Mouse (Mus musculus): ENCODE measurements at regions not wholly inside any gene's neighbourhood (a gene's known extent, or its start where the extent isn't known, plus 50 kb on each side); places are given as distances from the start of the nearest gene placed in this dataset.
"Not testable (repeated sequence)": the region's sequence is repeated elsewhere in the genome, so short reads cannot be mapped to it uniquely, and the experiment has no call there.

DNA sequence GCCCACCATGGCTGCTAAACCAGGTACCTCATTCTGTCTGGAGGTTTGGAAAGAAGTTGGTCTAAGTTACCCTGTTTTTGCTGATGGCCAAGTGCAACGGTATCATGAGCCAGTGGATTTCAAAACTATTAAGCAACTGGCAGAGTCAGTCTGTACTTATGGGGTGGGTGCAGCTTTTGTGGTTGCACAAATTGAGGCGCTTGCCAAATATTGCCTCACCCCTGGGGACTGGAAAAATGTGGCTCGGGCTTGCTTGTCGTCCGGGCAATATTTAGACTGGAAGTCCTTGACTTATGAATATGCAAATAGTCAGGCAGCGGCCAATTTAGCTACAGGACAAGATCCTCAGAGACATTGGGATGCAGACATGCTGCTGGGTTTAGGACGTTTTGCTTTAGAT lies 110.2 kb downstream of the Olfr164 start:
- intact Hi-C loops (cut with DNase I), result loop anchor here (5.0 kb wide), 1 partner anchor 101 kb away; no protein-coding TSS in a partner anchor
- DNase-seq, result no peak

DNA sequence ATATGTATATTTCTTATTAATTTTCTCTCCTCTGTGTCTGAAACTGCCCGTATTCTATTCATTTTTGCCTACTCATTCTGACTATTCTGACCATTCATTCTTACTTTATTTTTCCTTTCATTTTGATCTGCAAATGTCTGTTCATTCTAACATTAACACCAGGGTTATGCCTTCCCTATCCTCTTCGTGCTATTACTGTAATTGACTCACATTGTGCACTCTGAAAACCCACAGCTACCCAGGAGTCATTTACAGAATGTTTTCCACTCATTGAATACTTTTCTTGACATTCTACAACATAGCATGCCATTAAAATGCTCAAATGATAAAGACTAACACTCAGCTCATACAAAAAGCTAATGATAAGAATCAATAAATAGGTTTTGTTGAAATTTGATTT lies 112.9 kb downstream of the Olfr164 start:
- DNase-seq, result no peak
- intact Hi-C loops (cut with DNase I), result loop anchor here (5.0 kb wide), 1 partner anchor 99 kb away; no protein-coding TSS in a partner anchor

DNA sequence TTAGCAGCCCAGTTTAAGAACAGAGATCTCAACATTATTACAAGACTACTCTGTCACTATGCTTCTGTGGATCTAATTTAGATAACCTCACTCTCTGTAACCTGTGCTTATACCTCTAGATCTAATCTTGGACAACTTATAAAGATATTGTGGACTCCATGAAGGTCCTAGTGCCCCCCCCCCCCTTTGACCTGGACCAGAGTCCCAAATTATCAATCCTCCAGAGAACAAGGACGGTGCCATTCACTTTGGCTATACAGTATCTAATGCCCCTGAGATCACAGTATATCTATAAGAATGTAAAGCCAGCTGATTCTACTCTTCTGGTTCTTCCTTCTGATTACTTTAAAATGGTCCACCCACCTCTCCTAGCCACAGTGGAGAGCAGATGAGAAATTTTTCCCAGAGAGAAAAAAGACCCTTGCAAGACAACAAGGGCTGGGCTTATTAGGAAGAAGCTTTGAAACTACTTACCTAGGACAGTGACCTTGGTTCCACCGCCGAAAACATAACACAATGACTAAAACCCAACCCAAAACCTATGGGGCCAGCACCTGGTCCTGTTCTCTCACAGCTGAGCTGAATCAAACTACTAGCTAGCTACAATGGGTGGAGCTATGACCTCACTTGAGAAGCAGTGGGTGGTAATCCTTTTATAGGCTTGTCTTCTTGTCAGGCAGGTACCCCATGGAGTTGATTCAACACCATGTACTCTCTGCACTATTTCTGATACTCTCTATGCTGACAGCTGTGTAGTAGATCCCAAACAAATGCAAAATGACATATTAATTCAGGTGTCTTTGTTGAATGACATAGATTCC lies 113.9 kb downstream of the Olfr164 start:
- intact Hi-C loops (cut with DNase I), result loop anchor here (5.0 kb wide), 1 partner anchor 98 kb away; no protein-coding TSS in a partner anchor
- no peak for DNase-seq

DNA sequence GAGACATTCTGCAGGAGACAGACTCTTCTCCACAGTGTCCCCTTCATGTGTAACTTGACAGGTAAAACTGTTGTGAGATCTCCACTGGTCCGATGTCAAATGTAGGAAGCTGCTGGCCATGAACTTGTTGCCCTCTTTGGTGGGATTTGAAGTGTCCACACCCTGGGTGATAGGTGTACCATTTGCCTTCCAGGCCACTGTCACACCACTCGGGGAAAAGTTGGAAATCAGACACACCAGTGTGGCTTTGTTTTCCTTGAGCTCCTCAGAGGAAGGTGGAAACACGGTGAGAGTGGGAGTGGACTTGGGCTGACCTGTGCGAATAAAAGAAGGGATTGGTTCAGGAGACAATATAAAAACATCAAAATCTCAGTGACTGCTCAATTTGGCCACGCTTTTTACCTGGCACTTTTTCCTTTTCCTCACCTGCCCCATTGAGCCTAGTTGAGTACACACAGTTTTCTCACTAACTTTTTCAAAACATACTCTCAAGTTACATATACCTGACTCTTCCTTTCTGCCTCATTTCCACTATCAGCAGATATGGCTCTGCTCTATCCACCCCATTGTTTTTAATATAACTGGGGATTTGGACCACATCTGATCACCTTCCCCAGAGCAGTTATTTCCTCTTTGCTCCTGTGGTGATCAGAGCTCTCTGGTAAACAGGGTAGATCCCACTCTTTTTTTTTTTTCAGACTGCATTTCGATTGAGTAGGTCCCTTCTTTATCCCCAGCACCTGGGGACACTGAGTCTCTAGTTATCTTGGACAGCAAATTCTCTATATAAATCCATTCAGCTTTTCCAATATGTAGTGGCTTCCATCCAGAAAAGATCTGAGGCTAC lies 115.1 kb downstream of the Olfr164 start:
- intact Hi-C loops (cut with DNase I), result no loop called here
- DNase-seq, result no peak

DNA sequence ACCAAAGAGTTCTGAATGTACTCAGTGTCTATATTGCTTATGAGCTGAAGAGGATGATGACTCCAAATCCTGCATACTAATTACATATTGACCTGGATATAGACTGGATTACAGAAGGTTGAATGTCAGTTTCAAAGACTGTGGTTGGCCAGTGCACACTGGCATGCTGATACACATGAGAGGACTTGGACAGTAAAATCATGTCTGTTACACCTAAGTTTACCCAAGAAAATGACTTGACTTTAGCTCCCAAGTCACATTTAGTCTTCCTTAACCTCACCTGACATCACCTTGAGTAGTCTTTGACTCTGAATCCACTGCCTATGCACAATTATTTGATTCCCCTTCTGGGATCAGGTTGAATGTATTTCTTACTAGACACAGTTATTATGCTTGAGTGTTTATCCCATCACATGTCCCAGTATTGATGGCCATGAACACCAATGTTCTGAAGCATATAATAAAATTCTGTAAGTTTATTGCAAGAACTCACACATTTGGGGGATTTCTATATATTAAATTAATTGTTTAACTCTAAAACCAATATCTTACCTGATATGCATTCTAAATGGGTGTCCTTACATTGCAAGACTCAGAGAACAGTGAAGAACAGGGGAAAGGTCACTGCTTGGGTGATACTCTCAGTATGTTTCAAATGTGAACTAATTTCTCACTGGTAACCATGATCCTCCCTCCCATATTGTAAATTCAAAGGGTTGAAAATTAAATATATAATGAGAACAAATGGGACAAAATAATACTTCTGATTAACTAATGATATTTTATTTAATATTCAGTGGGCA lies 116.0 kb downstream of the Olfr164 start:
- DNase-seq, result no peak
- intact Hi-C loops (cut with DNase I), result no loop called here

DNA sequence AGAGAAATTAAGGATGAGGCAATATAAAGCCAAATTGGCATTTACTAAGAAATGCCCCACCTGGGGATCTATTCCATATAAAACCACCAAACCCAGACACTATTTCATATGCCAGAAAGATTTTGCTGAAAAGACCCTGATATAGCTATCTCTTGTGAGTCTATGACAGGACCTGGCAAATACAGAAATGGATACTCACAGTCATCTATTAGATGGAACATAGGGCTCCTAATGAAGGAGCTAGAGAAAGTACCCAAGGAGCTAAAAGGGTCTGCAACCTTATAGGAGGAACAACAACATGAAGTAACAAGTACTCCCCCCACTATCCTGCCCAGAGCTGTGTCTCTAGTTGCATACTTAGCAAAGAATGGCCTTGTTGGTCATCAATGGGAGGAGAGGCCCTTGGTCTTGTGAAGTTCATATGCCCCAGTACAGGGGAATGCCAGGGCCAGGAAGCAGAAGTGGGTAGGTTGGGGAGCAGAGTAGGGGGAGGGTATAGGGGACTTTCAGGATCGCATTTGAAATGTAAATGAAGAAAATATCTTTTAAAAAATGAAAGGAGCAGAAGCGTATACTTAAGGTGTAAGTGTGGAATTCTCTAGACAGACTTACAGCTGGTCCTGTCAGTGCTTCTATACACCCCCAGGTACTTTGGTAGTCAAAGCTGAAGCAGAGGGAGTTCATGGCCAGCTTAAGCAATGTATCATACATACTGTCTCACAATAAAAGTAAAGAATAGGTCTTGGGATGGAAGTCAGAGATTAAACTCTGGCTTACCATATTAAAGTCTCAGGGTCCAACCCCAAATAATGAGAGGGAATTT lies 128.2 kb downstream of the Olfr164 start:
- intact Hi-C loops (cut with DNase I), result no loop called here
- DNase-seq, result no peak

DNA sequence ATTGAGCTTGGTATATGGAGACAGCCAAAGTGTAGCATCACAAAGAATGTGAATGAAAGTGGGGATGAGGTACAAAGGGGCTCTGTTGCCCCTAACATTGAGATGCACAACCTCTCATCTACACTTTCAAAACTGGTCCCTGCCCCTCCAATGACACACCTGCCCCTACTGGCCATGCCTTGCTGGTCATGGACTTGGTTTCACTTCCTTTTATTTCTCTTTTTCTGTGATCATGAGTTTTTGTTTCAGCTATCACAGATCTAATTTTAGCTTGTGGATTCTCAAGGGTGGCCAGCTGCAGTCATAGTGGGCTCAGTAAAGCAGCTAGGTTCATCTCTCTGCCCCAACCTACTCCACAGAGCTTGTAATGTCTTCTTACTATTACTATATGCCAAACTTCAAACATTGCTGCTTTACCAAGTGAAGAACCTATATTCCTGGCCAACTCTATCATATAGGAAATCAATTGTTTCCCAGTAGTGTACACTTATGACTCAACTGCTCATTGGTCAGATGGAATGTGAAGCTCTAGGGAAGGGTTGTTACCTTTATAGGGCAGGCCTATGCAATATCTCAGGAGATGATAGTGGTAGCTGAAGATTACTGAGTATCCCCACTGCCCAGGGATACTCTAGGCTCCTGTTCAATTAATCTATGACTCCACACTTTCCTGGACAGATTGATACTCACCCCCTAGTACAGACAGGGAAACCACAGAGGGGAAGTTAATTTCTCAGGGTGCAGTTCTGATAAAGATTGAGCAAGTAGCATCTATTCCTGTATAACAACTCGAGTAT lies 134.5 kb downstream of the Olfr164 start:
- intact Hi-C loops (cut with DNase I), result no loop called here
- no peak for DNase-seq

DNA sequence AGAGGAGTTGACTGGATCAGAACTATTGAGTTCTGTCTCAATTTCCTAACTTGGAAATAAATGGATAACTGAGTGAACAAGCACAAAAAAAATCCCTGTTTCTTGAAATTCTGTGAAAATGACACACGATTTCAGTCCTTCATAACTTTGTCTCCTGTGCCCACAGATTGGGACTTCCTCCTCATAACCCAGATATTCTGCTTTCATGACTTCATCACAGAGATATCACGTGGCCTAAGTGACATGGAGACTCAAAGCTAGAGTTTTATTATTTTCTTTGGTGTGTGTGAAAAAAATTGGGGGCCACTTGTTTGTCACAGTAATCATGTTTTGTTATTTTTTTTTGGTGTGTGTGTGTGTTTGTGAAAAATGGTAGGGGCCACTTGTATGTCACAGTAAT lies 160.8 kb downstream of the Olfr164 start:
- intact Hi-C loops (cut with DNase I), result no loop called here
- no peak for DNase-seq

DNA sequence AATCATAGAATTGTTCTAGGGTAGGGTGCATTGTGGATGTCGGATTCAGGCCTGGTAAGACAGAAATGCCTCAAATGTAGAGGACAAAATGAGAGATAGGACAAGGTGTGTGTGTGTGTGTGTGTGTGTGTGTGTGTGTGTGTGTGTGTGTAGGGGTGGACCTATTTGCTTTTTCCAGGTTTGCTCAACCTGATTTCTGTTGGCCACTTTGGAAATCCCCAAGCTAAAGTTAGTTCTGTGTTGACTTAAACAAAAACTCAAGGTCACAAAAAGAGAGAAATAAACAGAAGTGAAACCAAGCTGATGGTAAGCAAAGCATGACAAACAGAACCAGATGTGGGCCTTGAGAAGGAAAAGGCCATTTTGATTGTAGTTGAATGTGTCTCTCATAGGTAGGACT lies 161.4 kb downstream of the Olfr164 start:
- intact Hi-C loops (cut with DNase I); DNase-seq: not testable (repeated sequence)

DNA sequence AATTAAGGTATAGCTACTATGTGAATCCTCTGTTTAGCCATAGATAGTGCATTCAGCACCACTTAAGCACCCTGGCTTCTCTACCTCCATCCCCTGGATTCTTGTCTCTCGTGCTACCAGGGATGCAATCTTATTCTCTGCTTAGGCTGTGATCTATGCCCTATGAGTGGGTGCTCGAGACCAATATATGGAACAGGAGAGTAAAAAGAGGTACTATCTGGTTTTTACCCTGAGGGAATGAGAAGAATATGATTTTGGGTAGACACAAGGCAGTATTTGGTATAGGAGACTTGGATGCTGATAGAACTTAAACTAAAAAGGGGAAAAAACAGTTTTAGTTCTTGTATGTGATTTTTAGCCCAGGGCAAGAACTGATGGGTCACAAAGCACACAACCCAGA lies 162.8 kb downstream of the Olfr164 start:
- DNase-seq, result no peak
- intact Hi-C loops (cut with DNase I), result no loop called here

DNA sequence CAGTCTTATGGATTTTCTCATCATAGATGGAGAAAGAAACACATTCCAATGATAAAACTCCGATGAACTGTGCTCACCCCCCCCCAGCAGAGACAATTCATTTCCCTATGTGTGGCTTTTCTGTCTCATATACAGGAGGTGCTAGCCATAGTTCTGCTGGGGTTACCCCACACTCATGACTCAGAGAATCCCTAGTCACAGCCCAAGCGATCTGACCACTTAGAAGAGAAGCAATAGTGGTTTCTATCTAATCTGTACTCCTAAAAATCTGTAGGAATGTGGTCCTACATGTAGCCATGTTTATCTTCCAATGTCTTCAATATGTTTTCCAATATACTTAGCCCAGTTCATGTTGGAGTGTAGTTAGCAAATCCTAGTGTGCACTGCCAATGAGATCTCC lies 163.3 kb downstream of the Olfr164 start:
- no peak for DNase-seq
- intact Hi-C loops (cut with DNase I), result no loop called here

DNA sequence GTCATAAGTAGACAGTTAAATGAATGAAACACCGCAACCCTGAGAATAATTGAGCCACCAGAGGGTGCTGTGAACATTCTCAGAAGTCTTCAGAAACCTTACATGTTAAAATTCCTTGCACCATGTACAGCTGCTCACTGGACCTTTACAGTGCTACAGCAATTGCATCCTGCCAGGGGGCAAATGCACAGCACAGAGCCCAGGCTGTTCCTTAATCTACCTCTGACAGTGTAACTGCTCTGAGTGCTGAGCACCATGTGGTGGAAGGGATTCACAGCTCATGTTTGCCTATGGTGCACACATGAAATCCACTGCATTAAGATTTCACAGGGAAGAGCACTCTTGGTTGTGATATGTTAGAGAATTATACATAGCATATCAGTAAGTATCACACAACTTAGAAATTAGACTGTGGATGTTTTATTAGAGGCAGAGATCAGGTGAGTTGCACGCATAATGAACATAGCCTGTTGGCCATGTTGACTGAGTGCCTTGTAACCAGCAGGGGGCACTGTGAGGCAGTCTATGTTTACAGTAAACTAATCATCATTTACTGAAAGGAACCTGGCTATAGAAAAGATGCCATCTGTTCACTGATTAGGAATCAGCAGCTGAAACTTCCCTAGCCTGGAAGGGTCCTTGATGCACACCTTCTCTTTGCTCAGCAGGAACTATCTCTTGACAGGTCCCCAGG lies 167.4 kb downstream of the Olfr164 start:
- intact Hi-C loops (cut with DNase I), result no loop called here
- no peak for DNase-seq

Data from gastrocnemius, postnatal 36 days (tissue).